Mouse (Mus musculus) liver, embryonic 14.5 days (tissue): ENCODE measurements around the gene Glg1.
"Not testable (repeated sequence)": the region's sequence is repeated elsewhere in the genome, so short reads cannot be mapped to it uniquely, and the experiment has no call there.

Experiments
- CTCF ChIP-seq: IDR thresholded peaks from 2 replicates; pipeline ENCODE4 v1.5.1; 2016; ENCODE audit warnings: antibody characterized with exemption, low read depth, control low read depth
- EP300 ChIP-seq: IDR thresholded peaks from 2 replicates; pipeline ENCODE4 v1.6.1; 2016; ENCODE audit warnings: antibody characterized with exemption, low read depth

DNA sequence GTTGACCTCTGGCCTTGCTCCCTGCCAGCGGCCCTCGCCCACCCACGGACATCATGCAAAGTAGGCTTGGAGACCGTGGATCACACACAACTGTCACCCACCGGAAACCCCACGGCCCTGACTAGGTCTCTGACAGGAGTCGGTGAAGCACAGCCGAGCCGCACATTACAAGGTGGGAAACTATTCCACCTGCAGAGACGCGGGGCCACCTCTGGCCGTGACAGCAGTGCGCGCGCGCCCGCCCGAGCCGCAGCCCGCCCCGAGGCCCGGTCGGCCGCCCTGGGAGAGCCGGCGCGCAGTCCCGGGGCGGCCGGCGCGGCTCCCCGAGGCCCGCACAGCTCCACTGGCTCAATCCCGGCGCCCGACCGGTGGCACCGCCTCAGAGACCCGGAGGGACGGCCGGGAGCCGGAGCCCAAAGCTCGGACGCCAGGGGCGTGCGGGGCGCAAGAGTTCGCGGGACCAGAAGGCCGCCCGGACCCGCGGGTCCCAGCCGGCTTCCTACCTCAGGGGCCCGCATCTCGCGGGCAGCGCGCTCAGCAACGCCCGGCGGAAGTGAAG lies 114.0 kb downstream of the Glg1 start:
- TF ChIP-seq CTCF, EP300: not testable (repeated sequence)
